Mouse (Mus musculus): ENCODE results near the gene Mast4. TPM values are rescaled to one million over a fixed set of nuclear protein-coding genes. Genes with fewer than 3 reads are reported as not detected.
A peak's percentile ranks its signal among the peaks of the same experiment; 100 is the strongest.

Mast4 gene
- polyA plus RNA-seq, 1 experiment from 2014 or later: 41.0 TPM

GRCm38 (mm10) chr13:102994098-102994497 is 340.2 kb downstream of the Mast4 start:
- H3K27me3 ChIP-seq: no peaks in the 10 kb centered on the region

GRCm38 (mm10) chr13:102992680-102993423 is 341.4 kb downstream of the Mast4 start:
- no peaks in the 10 kb centered on the region for H3K36me3 ChIP-seq
- ATAC-seq (replicated peaks; ENCODE audit: insufficient number of reproducible peaks, insufficient read depth, low FRiP score, low read depth): no peak

More at GRCm38 (mm10) chr13:102994098-102994497, 340.2 kb downstream of the Mast4 start:
- Histone ChIP-seq H3K4me1 (replicated peaks) (peaks cover 5% of the 10 kb centered on the region), H3K27ac (peak overlapping the region; percentile 45), H3K9me3 (replicated peaks) (no peaks in the 10 kb centered on the region), H3K4me2 (no peak overlapping the region), H3K9ac (no peak overlapping the region), H3K36me3 (no peaks in the 10 kb centered on the region), H3K4me3 (no peak overlapping the region)
- no peak for ATAC-seq (replicated peaks; ENCODE audit: insufficient number of reproducible peaks, insufficient read depth, low FRiP score, low read depth)
- WGBS: 65% methylated on average over 11 of the region's 11 CpGs

GRCm38 (mm10) chr13:102991928-102992327 is 342.4 kb downstream of the Mast4 start:
- Histone ChIP-seq H3K9ac (no peak overlapping the region), H3K4me3 (no peak overlapping the region), H3K27me3 (no peaks in the 10 kb centered on the region), H3K27ac (no peak overlapping the region), H3K4me1 (replicated peaks) (peaks cover 14% of the 10 kb centered on the region), H3K9me3 (replicated peaks) (no peaks in the 10 kb centered on the region), H3K36me3 (no peaks in the 10 kb centered on the region), H3K4me2 (no peak overlapping the region)
- WGBS: 83% methylated on average over 11 of the region's 11 CpGs
- ATAC-seq (replicated peaks; ENCODE audit: insufficient number of reproducible peaks, insufficient read depth, low FRiP score, low read depth): no peak

More at GRCm38 (mm10) chr13:102992680-102993423, 341.4 kb downstream of the Mast4 start:
- Histone ChIP-seq H3K9ac (no peak overlapping the region), H3K4me1 (replicated peaks) (peaks cover 9% of the 10 kb centered on the region), H3K27ac (no peak overlapping the region), H3K9me3 (replicated peaks) (no peaks in the 10 kb centered on the region), H3K27me3 (no peaks in the 10 kb centered on the region), H3K4me2 (no peak overlapping the region), H3K4me3 (no peak overlapping the region)
- WGBS: 85% methylated on average over 7 of the region's 7 CpGs

- no peak overlapping the region for H3K4me2 ChIP-seq
- 92% methylated on average over 7 of the region's 7 CpGs for WGBS
- H3K9ac ChIP-seq: no peak overlapping the region
- no peaks in the 10 kb centered on the region for H3K27me3 ChIP-seq
- H3K27ac ChIP-seq: no peak overlapping the region
- no peaks in the 10 kb centered on the region for H3K9me3 ChIP-seq (replicated peaks)
- peaks cover 14% of the 10 kb centered on the region for H3K4me1 ChIP-seq (replicated peaks)
- no peak overlapping the region for H3K4me3 ChIP-seq
- no peaks in the 10 kb centered on the region for H3K36me3 ChIP-seq
- no peak for ATAC-seq (replicated peaks; ENCODE audit: insufficient number of reproducible peaks, insufficient read depth, low FRiP score, low read depth)
These were observed 343.1 kb downstream of the Mast4 start for GRCm38 (mm10) chr13:102991196-102991595.

GRCm38 (mm10) chr13:102990085-102990484 is 344.2 kb downstream of the Mast4 start:
- ATAC-seq (replicated peaks; ENCODE audit: insufficient number of reproducible peaks, insufficient read depth, low FRiP score, low read depth): no peak
- H3K4me3 ChIP-seq: no peak overlapping the region
- no peaks in the 10 kb centered on the region for H3K9me3 ChIP-seq (replicated peaks)
- H3K36me3 ChIP-seq: no peaks in the 10 kb centered on the region
- no peak overlapping the region for H3K9ac ChIP-seq
- no peak overlapping the region for H3K27ac ChIP-seq
- H3K4me2 ChIP-seq: no peak overlapping the region
- peaks cover 14% of the 10 kb centered on the region for H3K4me1 ChIP-seq (replicated peaks)
- no peaks in the 10 kb centered on the region for H3K27me3 ChIP-seq
- 64% methylated on average over 1 of the region's 1 CpGs for WGBS

GRCm38 (mm10) chr13:102989616-102990015 is 344.7 kb downstream of the Mast4 start:
- no peak for ATAC-seq (replicated peaks; ENCODE audit: insufficient number of reproducible peaks, insufficient read depth, low FRiP score, low read depth)

GRCm38 (mm10) chr13:102988976-102989375 is 345.3 kb downstream of the Mast4 start:
- no peaks in the 10 kb centered on the region for H3K36me3 ChIP-seq

More at GRCm38 (mm10) chr13:102989616-102990015, 344.7 kb downstream of the Mast4 start:
- H3K27me3 ChIP-seq: no peaks in the 10 kb centered on the region
- H3K4me3 ChIP-seq: no peak overlapping the region
- 64% methylated on average over 11 of the region's 11 CpGs for WGBS
- H3K4me2 ChIP-seq: no peak overlapping the region
- no peaks in the 10 kb centered on the region for H3K9me3 ChIP-seq (replicated peaks)
- H3K36me3 ChIP-seq: no peaks in the 10 kb centered on the region
- H3K9ac ChIP-seq: no peak overlapping the region
- H3K27ac ChIP-seq: no peak overlapping the region
- H3K4me1 ChIP-seq (replicated peaks): peaks cover 14% of the 10 kb centered on the region

GRCm38 (mm10) chr13:102988251-102988895 is 345.9 kb downstream of the Mast4 start:
- no peaks in the 10 kb centered on the region for H3K9me3 ChIP-seq (replicated peaks)
- ATAC-seq (replicated peaks; ENCODE audit: insufficient number of reproducible peaks, insufficient read depth, low FRiP score, low read depth): no peak
- no peak overlapping the region for H3K27ac ChIP-seq
- no peaks in the 10 kb centered on the region for H3K27me3 ChIP-seq
- no peak overlapping the region for H3K9ac ChIP-seq
- H3K4me3 ChIP-seq: no peak overlapping the region
- WGBS: 77% methylated on average over 11 of the region's 11 CpGs
- H3K4me1 ChIP-seq (replicated peaks): 0 out of 2 replicates have a peak, but pooled peaks cover 10% of the 10 kb centered on the region
- H3K36me3 ChIP-seq: no peaks in the 10 kb centered on the region
- H3K4me2 ChIP-seq: no peak overlapping the region

More at GRCm38 (mm10) chr13:102988976-102989375, 345.3 kb downstream of the Mast4 start:
- no peak overlapping the region for H3K9ac ChIP-seq
- H3K9me3 ChIP-seq (replicated peaks): no peaks in the 10 kb centered on the region
- H3K4me2 ChIP-seq: no peak overlapping the region
- 83% methylated on average over 4 of the region's 4 CpGs for WGBS
- no peak overlapping the region for H3K4me3 ChIP-seq
- no peaks in the 10 kb centered on the region for H3K27me3 ChIP-seq
- peaks cover 11% of the 10 kb centered on the region for H3K4me1 ChIP-seq (replicated peaks)
- no peak overlapping the region for H3K27ac ChIP-seq
- no peak for ATAC-seq (replicated peaks; ENCODE audit: insufficient number of reproducible peaks, insufficient read depth, low FRiP score, low read depth)

GRCm38 (mm10) chr13:102984550-102984949 is 349.7 kb downstream of the Mast4 start:
- WGBS: 91% methylated on average over 4 of the region's 4 CpGs
- no peak for ATAC-seq (replicated peaks; ENCODE audit: insufficient number of reproducible peaks, insufficient read depth, low FRiP score, low read depth)
- H3K27me3 ChIP-seq: no peaks in the 10 kb centered on the region
- no peak overlapping the region for H3K9ac ChIP-seq
- 0 out of 2 replicates have a peak, but pooled peaks cover 10% of the 10 kb centered on the region for H3K4me1 ChIP-seq (replicated peaks)
- H3K9me3 ChIP-seq (replicated peaks): no peaks in the 10 kb centered on the region
- no peak overlapping the region for H3K4me2 ChIP-seq
- no peaks in the 10 kb centered on the region for H3K36me3 ChIP-seq
- H3K27ac ChIP-seq: peak overlapping the region; percentile 3; the same call in 1 of the 2 replicates
- no peak overlapping the region for H3K4me3 ChIP-seq

- Histone ChIP-seq H3K4me1 (replicated peaks) (peaks cover 16% of the 10 kb centered on the region), H3K9me3 (replicated peaks) (no peaks in the 10 kb centered on the region), H3K9ac (no peak overlapping the region), H3K27me3 (no peaks in the 10 kb centered on the region), H3K27ac (no peak overlapping the region), H3K4me3 (no peak overlapping the region), H3K4me2 (no peak overlapping the region), H3K36me3 (no peaks in the 10 kb centered on the region; the same call in 1 of the 2 replicates)
- 48% methylated on average over 5 of the region's 5 CpGs for WGBS
- ATAC-seq (replicated peaks; ENCODE audit: insufficient number of reproducible peaks, insufficient read depth, low FRiP score, low read depth): no peak
These were observed 360.4 kb downstream of the Mast4 start for GRCm38 (mm10) chr13:102973853-102974252.

GRCm38 (mm10) chr13:102963471-102963870 is 370.8 kb downstream of the Mast4 start:
- H3K4me1 ChIP-seq (replicated peaks): peaks cover 5% of the 10 kb centered on the region
- H3K9me3 ChIP-seq (replicated peaks): no peaks in the 10 kb centered on the region
- no peak overlapping the region for H3K4me3 ChIP-seq
- no peak for ATAC-seq (replicated peaks; ENCODE audit: insufficient number of reproducible peaks, insufficient read depth, low FRiP score, low read depth)
- no peak overlapping the region for H3K4me2 ChIP-seq
- no peak overlapping the region for H3K9ac ChIP-seq
- H3K27ac ChIP-seq: no peak overlapping the region
- 92% methylated on average over 6 of the region's 6 CpGs for WGBS
- no peaks in the 10 kb centered on the region for H3K27me3 ChIP-seq
- no peaks in the 10 kb centered on the region for H3K36me3 ChIP-seq
